Comparison of ENCODE assay signal across 28 mouse cellular contexts in the genomic region with DNA sequence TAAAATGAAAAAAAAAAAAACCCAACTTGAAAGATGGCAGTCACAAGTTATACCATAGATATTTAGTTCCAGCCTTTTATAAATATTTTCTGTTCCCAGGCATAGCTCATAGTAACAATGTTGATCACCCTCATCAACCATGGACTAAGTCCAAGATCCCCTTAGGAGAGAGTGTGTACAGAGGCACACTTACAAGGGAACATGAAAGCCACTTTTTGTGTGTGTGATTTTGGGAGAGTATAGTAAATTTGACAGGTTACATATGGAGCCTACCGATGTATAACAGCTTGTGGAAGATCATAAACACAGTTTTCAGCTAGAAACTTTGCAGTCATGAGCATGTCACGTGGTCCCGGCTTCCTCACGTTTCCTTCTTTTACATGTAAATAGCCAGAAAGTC.
DNase-seq lines count a peak whose midpoint lies in the region; ATAC-seq and TF ChIP-seq lines count a peak whose summit lies in the region.
"Had no signal": no experiment of that assay in that cellular context is flagged by ENCODE, and none has a peak within 500 bp of the region (broad histone marks: within the 10 kb centered on the region; RNA-seq: fewer than 3 reads in every experiment).

No protein-coding gene starts in this region.

- no peak overlapping the region for H3K4me2 ChIP-seq in intestine, embryonic 14.5 days (ENCODE audit: low read length)
- no peak overlapping the region for H3K4me2 ChIP-seq in intestine, postnatal 0 days (replicated peaks; ENCODE audit: low read depth)
- H3K4me2 ChIP-seq in stomach, embryonic 16.5 days (ENCODE audit: low read depth, low read length), result no peak overlapping the region
- H3K4me2 ChIP-seq in stomach, postnatal 0 days (replicated peaks; ENCODE audit: low read depth), result no peak overlapping the region
- H3K4me2 ChIP-seq: embryonic facial prominence, embryonic 13.5 days; embryonic facial prominence, embryonic 15.5 days; forebrain, embryonic 12.5 days had no signal

- H3K27ac ChIP-seq in intestine, embryonic 14.5 days (ENCODE audit: low read depth), result no peak overlapping the region
- no peak overlapping the region for H3K27ac ChIP-seq in intestine, postnatal 0 days (ENCODE audit: low read depth, low read length)
- no peak overlapping the region for H3K27ac ChIP-seq in stomach, embryonic 16.5 days (ENCODE audit: low read length)
- H3K27ac ChIP-seq in stomach, postnatal 0 days (replicated peaks), result no peak overlapping the region
- H3K27ac ChIP-seq: embryonic facial prominence, embryonic 13.5 days; embryonic facial prominence, embryonic 15.5 days; forebrain, embryonic 10.5 days; forebrain, embryonic 12.5 days had no signal

- ATAC-seq in intestine, embryonic 14.5 days (replicated peaks; ENCODE audit: low FRiP score, low TSS enrichment, low read depth), result 0 out of 2 replicates have a peak, but pooled peaks have one; percentile 50
- no peak for ATAC-seq in intestine, postnatal 0 days
- peak; percentile 47; the same call in 1 of the 2 replicates for ATAC-seq in stomach, embryonic 16.5 days (ENCODE audit: insufficient read depth, low FRiP score)
- no peak for ATAC-seq in stomach, postnatal 0 days (ENCODE audit: low FRiP score, low TSS enrichment)
- ATAC-seq: activated CD4-positive, CD25-positive, alpha-beta regulatory T cell, adult 4 months; CD4-positive, CD25-positive, alpha-beta regulatory T cell, adult 4 months; forebrain, embryonic 14.5 days; Patski had no signal

- H3K4me1 ChIP-seq in intestine, embryonic 14.5 days (replicated peaks; ENCODE audit: control insufficient read depth, insufficient read depth, low read length), result peaks cover 2% of the 10 kb centered on the region; the same call in 1 of the 2 replicates
- no peaks in the 10 kb centered on the region for H3K4me1 ChIP-seq in intestine, postnatal 0 days (replicated peaks; ENCODE audit: control insufficient read depth, insufficient read depth, low read length)
- H3K4me1 ChIP-seq in stomach, embryonic 16.5 days (ENCODE audit: control insufficient read depth, insufficient read depth, low read length), result no peaks in the 10 kb centered on the region
- no peaks in the 10 kb centered on the region for H3K4me1 ChIP-seq in stomach, postnatal 0 days (replicated peaks; ENCODE audit: control insufficient read depth, insufficient read depth)
- H3K4me1 ChIP-seq: embryonic facial prominence, embryonic 13.5 days; embryonic facial prominence, embryonic 15.5 days; forebrain, embryonic 10.5 days; forebrain, embryonic 12.5 days had no signal

- WGBS in intestine, embryonic 14.5 days, result 48% methylated on average over 4 of the region's 4 CpGs
- WGBS in intestine, postnatal 0 days, result 68% methylated on average over 4 of the region's 4 CpGs
- 60% methylated on average over 4 of the region's 4 CpGs for WGBS in stomach, embryonic 16.5 days
- WGBS in stomach, postnatal 0 days, result 55% methylated on average over 4 of the region's 4 CpGs

- no peaks in the 10 kb centered on the region for H3K9me3 ChIP-seq in intestine, embryonic 14.5 days (ENCODE audit: control insufficient read depth, low read length)
- no peaks in the 10 kb centered on the region for H3K9me3 ChIP-seq in intestine, postnatal 0 days (ENCODE audit: control insufficient read depth)
- H3K9me3 ChIP-seq in stomach, embryonic 16.5 days (replicated peaks; ENCODE audit: control insufficient read depth, low read length), result no peaks in the 10 kb centered on the region
- H3K9me3 ChIP-seq in stomach, postnatal 0 days (ENCODE audit: control insufficient read depth, low read length), result no peaks in the 10 kb centered on the region
- H3K9me3 ChIP-seq: embryonic facial prominence, embryonic 13.5 days; embryonic facial prominence, embryonic 15.5 days; forebrain, embryonic 10.5 days; forebrain, embryonic 12.5 days had no signal

- TF ChIP-seq CTCF in intestine, postnatal 0 days (IDR thresholded peaks at IDR 0.05; ENCODE audit: low read depth), result no peak
- TF ChIP-seq CTCF in stomach, postnatal 0 days (IDR thresholded peaks at IDR 0.05; ENCODE audit: low read depth), result no peak

- H3K4me3 ChIP-seq in intestine, embryonic 14.5 days (ENCODE audit: low read depth, low read length), result no peak overlapping the region
- no peak overlapping the region for H3K4me3 ChIP-seq in intestine, postnatal 0 days (ENCODE audit: low read depth, low read length)
- H3K4me3 ChIP-seq in stomach, embryonic 16.5 days (replicated peaks; ENCODE audit: low read length), result no peak overlapping the region
- H3K4me3 ChIP-seq in stomach, postnatal 0 days (ENCODE audit: low read depth, low read length), result no peak overlapping the region
- H3K4me3 ChIP-seq: embryonic facial prominence, embryonic 13.5 days; embryonic facial prominence, embryonic 15.5 days; erythroblast, embryonic 14.5 days; forebrain, embryonic 10.5 days; forebrain, embryonic 12.5 days had no signal

- no peak for DNase-seq in intestine, embryonic 14.5 days (ENCODE audit: low spot score)
- DNase-seq in kidney, postnatal 4 days, result peak; percentile 7 to 24
- no peak for DNase-seq in kidney, postnatal 14 days
- DNase-seq in stomach, postnatal 0 days (ENCODE audit: low spot score), result no peak
- no peak for DNase-seq in adrenal gland, postnatal 36 days
- DNase-seq: adrenal gland, adult 8-10 months; adrenal gland, postnatal 14 days; B cell, adult 2 months; cerebellum, adult 11 months; cerebellum, adult 18-20 months; cerebellum, adult 8-10 months; cerebellum, adult 9-11 months; cerebellum, postnatal 14 days; cerebellum, postnatal 36 days; embryo, embryonic 11 days had no signal

- no peaks in the 10 kb centered on the region for H3K27me3 ChIP-seq in intestine, embryonic 14.5 days (replicated peaks; ENCODE audit: control insufficient read depth, insufficient read depth, low read length)
- H3K27me3 ChIP-seq in intestine, postnatal 0 days (replicated peaks; ENCODE audit: control insufficient read depth, insufficient read depth, low read length), result no peaks in the 10 kb centered on the region
- H3K27me3 ChIP-seq in stomach, embryonic 16.5 days (ENCODE audit: control insufficient read depth, insufficient read depth, low read length), result no peaks in the 10 kb centered on the region
- H3K27me3 ChIP-seq in stomach, postnatal 0 days (ENCODE audit: control insufficient read depth, insufficient read depth, low read length), result no peaks in the 10 kb centered on the region
- H3K27me3 ChIP-seq: CH12.LX; embryonic facial prominence, embryonic 13.5 days; embryonic facial prominence, embryonic 15.5 days; forebrain, embryonic 12.5 days; Patski had no signal

- no peaks in the 10 kb centered on the region for H3K36me3 ChIP-seq in intestine, embryonic 14.5 days (ENCODE audit: control insufficient read depth, insufficient read depth, low read length)
- no peaks in the 10 kb centered on the region for H3K36me3 ChIP-seq in intestine, postnatal 0 days (ENCODE audit: control insufficient read depth, insufficient read depth)
- no peaks in the 10 kb centered on the region for H3K36me3 ChIP-seq in stomach, embryonic 16.5 days (ENCODE audit: control insufficient read depth, insufficient read depth, low read length)
- no peaks in the 10 kb centered on the region for H3K36me3 ChIP-seq in stomach, postnatal 0 days (ENCODE audit: control insufficient read depth, insufficient read depth, low read length)
- H3K36me3 ChIP-seq: embryonic facial prominence, embryonic 13.5 days; embryonic facial prominence, embryonic 15.5 days; forebrain, embryonic 10.5 days; forebrain, embryonic 12.5 days; G1E had no signal

- no peak overlapping the region for H3K9ac ChIP-seq in intestine, embryonic 14.5 days (ENCODE audit: low read length)
- H3K9ac ChIP-seq in intestine, postnatal 0 days (ENCODE audit: low read depth, low read length), result no peak overlapping the region
- H3K9ac ChIP-seq in stomach, embryonic 16.5 days (ENCODE audit: low read length), result no peak overlapping the region
- H3K9ac ChIP-seq in stomach, postnatal 0 days (ENCODE audit: low read length), result no peak overlapping the region
- H3K9ac ChIP-seq: embryonic facial prominence, embryonic 13.5 days; embryonic facial prominence, embryonic 15.5 days; forebrain, embryonic 12.5 days had no signal

- no peak for TF ChIP-seq EP300 in stomach, postnatal 0 days (optimal IDR thresholded peaks at IDR 0.05)

Comparison
In these comparisons a context has a peak if more than half of its experiments do, and no peak if none do; other contexts are left out.
1. ATAC-seq: peak in intestine, embryonic 14.5 days (single experiment) and stomach, embryonic 16.5 days (single experiment); none in intestine, postnatal 0 days (single experiment) and stomach, postnatal 0 days (single experiment).
2. DNase-seq: peak in kidney, postnatal 4 days (2 of 2); none in intestine, embryonic 14.5 days (single experiment), kidney, postnatal 14 days (single experiment), stomach, postnatal 0 days (single experiment) and adrenal gland, postnatal 36 days (0 of 2).